Mouse (Mus musculus): ENCODE measurements around the gene Errfi1. TPM values are rescaled to one million over a fixed set of nuclear protein-coding genes. Genes with fewer than 3 reads are reported as not detected.
A peak's percentile ranks its signal among the peaks of the same experiment; 100 is the strongest.

Gene Errfi1
- polyA plus RNA-seq, 1 experiment: 44.2 TPM

DNA sequence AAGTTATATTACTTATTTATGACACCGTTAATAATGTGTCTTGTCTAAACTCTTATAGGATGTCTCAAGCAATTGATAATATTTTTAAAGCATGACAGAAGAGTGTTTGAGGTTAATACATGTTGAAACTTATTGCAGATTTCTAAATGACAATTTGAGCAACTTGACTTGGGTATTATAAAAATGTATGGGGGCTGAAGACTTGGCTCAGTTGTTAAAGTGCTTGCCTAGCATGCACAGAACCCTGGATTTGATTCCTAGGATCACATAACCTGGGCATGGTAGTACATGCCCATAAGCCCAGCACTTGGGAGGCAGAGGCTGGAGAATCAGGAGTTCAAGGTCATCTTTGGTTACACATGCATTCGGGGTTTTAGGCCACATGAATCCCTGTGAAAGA, 15.1 kb downstream of the Errfi1 start:
- H3K27me3 ChIP-seq (ENCODE audit: control insufficient read depth, insufficient read depth, low read length, poor library complexity, severe bottlenecking): no peaks in the 10 kb centered on the region
- no peak overlapping the region for H3K4me3 ChIP-seq (ENCODE audit: low read depth, low read length)
- no peak overlapping the region for H3K27ac ChIP-seq (ENCODE audit: insufficient read depth, low read length)
- H3K9me3 ChIP-seq (replicated peaks; ENCODE audit: control insufficient read depth, insufficient read depth, low read length, poor library complexity, severe bottlenecking): no peaks in the 10 kb centered on the region
- H3K4me1 ChIP-seq (ENCODE audit: control insufficient read depth, insufficient read depth, low read length): no peaks in the 10 kb centered on the region
- H3K9ac ChIP-seq (ENCODE audit: low read depth, poor library complexity, severe bottlenecking): no peak overlapping the region
- TF ChIP-seq EP300 (IDR thresholded peaks at IDR 0.05; ENCODE audit: insufficient read depth, low read depth, low read length): no peak
- TF ChIP-seq CTCF (IDR thresholded peaks at IDR 0.05; ENCODE audit: low read depth, low read length): no peak
- no peak for TF ChIP-seq POLR2A (IDR thresholded peaks at IDR 0.05; ENCODE audit: insufficient read depth, low read length)
- H3K36me3 ChIP-seq (ENCODE audit: control insufficient read depth, insufficient read depth, low read length, poor library complexity, severe bottlenecking): peaks cover 26% of the 10 kb centered on the region

DNA sequence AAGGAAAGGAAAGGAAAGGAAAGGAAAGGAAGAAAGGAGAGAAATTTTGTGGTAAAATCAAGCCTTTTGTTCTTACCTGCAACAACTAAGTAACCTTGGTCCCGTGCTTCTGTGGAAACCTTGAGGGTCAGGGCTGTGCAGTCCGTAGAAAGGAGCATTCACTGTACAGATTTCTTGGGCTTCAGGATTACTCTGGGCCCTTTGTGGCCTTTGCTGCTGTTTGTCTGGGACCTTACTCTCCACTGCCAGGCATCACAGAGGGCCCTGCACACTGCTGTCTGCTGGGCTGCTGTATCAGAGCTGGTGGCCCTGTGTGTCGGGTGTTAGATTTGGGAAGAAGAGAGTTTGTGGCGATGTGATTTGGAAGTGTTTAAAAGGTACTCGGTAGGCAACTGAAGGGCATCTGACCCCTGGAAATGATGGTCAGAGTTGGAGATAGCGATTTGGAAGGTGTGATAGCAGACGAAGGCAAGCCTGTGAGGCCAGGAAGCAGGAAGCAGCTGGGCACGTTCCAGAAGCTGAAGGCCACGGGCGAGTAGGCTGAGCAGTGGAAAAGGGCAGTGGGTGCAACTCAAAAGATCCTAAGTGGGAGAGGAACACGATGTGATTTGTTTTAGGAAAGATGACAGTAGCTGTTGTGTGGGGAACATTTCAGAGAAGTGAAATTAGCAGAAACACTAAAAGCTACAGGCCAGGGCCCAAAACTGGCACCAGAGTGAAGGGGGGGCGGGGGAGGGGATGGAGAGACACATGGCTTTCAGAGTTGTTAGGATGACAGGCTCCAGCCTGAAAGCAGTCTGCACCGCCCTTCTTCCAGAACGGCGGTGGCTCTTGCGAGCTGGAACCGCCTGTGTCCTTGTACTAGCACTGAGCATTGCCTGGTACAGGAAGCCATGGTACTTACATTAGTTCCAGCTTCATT, 15.8 kb downstream of the Errfi1 start:
- H3K36me3 ChIP-seq (ENCODE audit: control insufficient read depth, insufficient read depth, low read length, poor library complexity, severe bottlenecking): peaks cover 26% of the 10 kb centered on the region
- H3K9me3 ChIP-seq (replicated peaks; ENCODE audit: control insufficient read depth, insufficient read depth, low read length, poor library complexity, severe bottlenecking): no peaks in the 10 kb centered on the region
- TF ChIP-seq CTCF (IDR thresholded peaks at IDR 0.05; ENCODE audit: low read depth, low read length) (no peak), POLR2A (IDR thresholded peaks at IDR 0.05; ENCODE audit: insufficient read depth, low read length) (no peak), EP300 (IDR thresholded peaks at IDR 0.05; ENCODE audit: insufficient read depth, low read depth, low read length) (no peak)
- no peak overlapping the region for H3K27ac ChIP-seq (ENCODE audit: insufficient read depth, low read length)
- H3K4me3 ChIP-seq (ENCODE audit: low read depth, low read length): no peak overlapping the region
- H3K27me3 ChIP-seq (ENCODE audit: control insufficient read depth, insufficient read depth, low read length, poor library complexity, severe bottlenecking): no peaks in the 10 kb centered on the region
- no peak overlapping the region for H3K9ac ChIP-seq (ENCODE audit: low read depth, poor library complexity, severe bottlenecking)
- no peaks in the 10 kb centered on the region for H3K4me1 ChIP-seq (ENCODE audit: control insufficient read depth, insufficient read depth, low read length)

DNA sequence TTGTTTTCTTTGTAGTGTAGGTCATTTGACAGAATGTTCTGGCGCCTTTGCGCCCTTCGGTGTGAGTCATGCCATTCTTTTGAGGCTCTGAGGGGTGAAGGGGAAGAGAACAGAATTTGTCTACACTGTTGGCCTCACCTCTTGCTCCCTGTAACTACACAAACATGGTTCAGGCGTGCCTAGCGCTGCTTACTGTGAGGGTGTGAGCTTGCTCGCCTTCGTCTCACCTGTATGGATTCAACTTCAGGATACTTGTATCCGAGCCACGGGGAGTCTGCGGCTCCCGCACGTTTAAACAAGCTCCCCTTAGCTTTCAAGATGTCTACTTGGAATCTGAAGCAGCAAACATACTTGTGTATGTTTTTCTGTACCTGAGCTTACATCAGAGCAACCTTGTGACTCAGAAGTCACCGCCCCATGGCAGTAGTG, 17.3 kb downstream of the Errfi1 start:
- Histone ChIP-seq H3K36me3 (ENCODE audit: control insufficient read depth, insufficient read depth, low read length, poor library complexity, severe bottlenecking) (peaks cover 18% of the 10 kb centered on the region), H3K4me3 (ENCODE audit: low read depth, low read length) (no peak overlapping the region), H3K9me3 (replicated peaks; ENCODE audit: control insufficient read depth, insufficient read depth, low read length, poor library complexity, severe bottlenecking) (no peaks in the 10 kb centered on the region), H3K27ac (ENCODE audit: insufficient read depth, low read length) (no peak overlapping the region), H3K27me3 (ENCODE audit: control insufficient read depth, insufficient read depth, low read length, poor library complexity, severe bottlenecking) (no peaks in the 10 kb centered on the region), H3K4me1 (ENCODE audit: control insufficient read depth, insufficient read depth, low read length) (no peaks in the 10 kb centered on the region), H3K9ac (ENCODE audit: low read depth, poor library complexity, severe bottlenecking) (no peak overlapping the region)
- TF ChIP-seq POLR2A (IDR thresholded peaks at IDR 0.05; ENCODE audit: insufficient read depth, low read length) (no peak), CTCF (IDR thresholded peaks at IDR 0.05; ENCODE audit: low read depth, low read length) (no peak), EP300 (IDR thresholded peaks at IDR 0.05; ENCODE audit: insufficient read depth, low read depth, low read length) (no peak)

DNA sequence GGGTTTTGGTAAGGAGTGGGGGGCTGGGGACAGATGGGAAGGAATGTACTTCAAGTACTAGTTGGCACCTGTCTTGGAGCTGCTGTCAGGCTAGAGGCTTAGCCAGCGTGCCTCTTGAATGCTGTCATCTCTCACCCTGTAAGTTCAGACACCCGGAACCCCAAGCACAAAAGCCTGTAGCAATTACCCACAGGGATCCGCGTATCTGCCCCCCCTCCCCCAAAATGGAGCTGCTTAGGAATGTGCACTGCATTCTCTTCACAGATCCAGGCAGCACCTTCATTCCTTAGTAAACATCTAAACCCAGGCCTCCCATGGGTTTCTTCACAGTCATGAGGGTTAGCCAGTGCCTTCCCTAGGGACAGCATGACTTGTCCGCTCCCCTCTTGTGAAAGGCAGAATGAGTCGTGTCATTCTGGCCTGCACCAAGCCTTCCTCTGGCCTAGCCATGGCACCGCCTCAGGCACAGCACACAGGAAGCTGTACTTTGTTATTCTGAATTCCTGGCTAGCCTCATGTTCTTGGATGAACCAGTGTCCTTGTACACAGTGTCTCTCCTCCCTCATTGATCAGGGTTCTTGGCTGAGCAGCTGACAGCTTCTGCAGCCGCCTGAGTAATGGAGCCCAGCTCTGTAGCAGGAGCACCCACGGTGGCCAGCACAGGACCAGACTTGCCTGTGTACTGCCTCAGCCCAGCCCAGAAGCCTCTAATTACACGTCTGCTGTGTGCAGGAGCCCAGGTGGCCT, 17.8 kb downstream of the Errfi1 start:
- H3K27me3 ChIP-seq (ENCODE audit: control insufficient read depth, insufficient read depth, low read length, poor library complexity, severe bottlenecking): no peaks in the 10 kb centered on the region
- no peak overlapping the region for H3K27ac ChIP-seq (ENCODE audit: insufficient read depth, low read length)
- TF ChIP-seq EP300 (IDR thresholded peaks at IDR 0.05; ENCODE audit: insufficient read depth, low read depth, low read length) (0 out of 2 replicates have a peak, but pooled peaks have one; percentile 14), CTCF (IDR thresholded peaks at IDR 0.05; ENCODE audit: low read depth, low read length) (no peak), POLR2A (IDR thresholded peaks at IDR 0.05; ENCODE audit: insufficient read depth, low read length) (no peak)
- H3K9ac ChIP-seq (ENCODE audit: low read depth, poor library complexity, severe bottlenecking): no peak overlapping the region
- H3K4me3 ChIP-seq (ENCODE audit: low read depth, low read length): no peak overlapping the region
- peaks cover 12% of the 10 kb centered on the region for H3K36me3 ChIP-seq (ENCODE audit: control insufficient read depth, insufficient read depth, low read length, poor library complexity, severe bottlenecking)
- no peaks in the 10 kb centered on the region for H3K9me3 ChIP-seq (replicated peaks; ENCODE audit: control insufficient read depth, insufficient read depth, low read length, poor library complexity, severe bottlenecking)
- no peaks in the 10 kb centered on the region for H3K4me1 ChIP-seq (ENCODE audit: control insufficient read depth, insufficient read depth, low read length)

DNA sequence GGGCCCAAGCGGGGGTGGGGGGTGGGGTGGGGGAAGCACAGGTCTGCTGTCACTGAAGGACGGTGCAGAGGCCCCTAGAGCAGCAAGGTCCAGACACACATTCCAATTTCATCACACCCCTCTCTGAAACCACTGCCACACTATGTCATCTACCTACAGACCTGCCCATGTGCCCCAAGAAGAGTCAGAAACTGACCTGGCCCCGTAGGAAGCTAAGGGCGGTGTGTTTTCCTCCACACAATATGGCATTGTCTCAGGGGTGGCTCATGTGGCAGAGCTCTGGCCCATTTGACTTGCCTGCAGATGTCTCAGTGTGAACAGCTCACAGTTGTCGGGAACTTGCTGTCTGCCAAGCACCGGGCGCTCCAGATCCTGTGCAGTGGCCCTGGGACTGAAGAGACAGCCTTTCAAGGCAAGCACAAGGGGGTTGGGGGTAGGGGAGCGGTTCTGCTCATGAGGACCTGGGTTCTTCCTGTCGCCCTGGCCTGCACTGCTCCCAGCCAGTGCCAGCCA, 18.5 kb downstream of the Errfi1 start:
- Histone ChIP-seq H3K9ac (ENCODE audit: low read depth, poor library complexity, severe bottlenecking) (no peak overlapping the region), H3K36me3 (ENCODE audit: control insufficient read depth, insufficient read depth, low read length, poor library complexity, severe bottlenecking) (0 out of 2 replicates have a peak, but pooled peaks cover 7% of the 10 kb centered on the region), H3K27me3 (ENCODE audit: control insufficient read depth, insufficient read depth, low read length, poor library complexity, severe bottlenecking) (no peaks in the 10 kb centered on the region), H3K9me3 (replicated peaks; ENCODE audit: control insufficient read depth, insufficient read depth, low read length, poor library complexity, severe bottlenecking) (no peaks in the 10 kb centered on the region), H3K4me3 (ENCODE audit: low read depth, low read length) (no peak overlapping the region), H3K27ac (ENCODE audit: insufficient read depth, low read length) (no peak overlapping the region), H3K4me1 (ENCODE audit: control insufficient read depth, insufficient read depth, low read length) (no peaks in the 10 kb centered on the region)
- no peak for TF ChIP-seq EP300 (IDR thresholded peaks at IDR 0.05; ENCODE audit: insufficient read depth, low read depth, low read length)
- TF ChIP-seq CTCF (IDR thresholded peaks at IDR 0.05; ENCODE audit: low read depth, low read length): no peak
- no peak for TF ChIP-seq POLR2A (IDR thresholded peaks at IDR 0.05; ENCODE audit: insufficient read depth, low read length)
